Mouse (Mus musculus): ENCODE results near the gene Ttc7.
"Not testable (repeated sequence)": the region's sequence is repeated elsewhere in the genome, so short reads cannot be mapped to it uniquely, and the experiment has no call there.

Gene Ttc7

DNA sequence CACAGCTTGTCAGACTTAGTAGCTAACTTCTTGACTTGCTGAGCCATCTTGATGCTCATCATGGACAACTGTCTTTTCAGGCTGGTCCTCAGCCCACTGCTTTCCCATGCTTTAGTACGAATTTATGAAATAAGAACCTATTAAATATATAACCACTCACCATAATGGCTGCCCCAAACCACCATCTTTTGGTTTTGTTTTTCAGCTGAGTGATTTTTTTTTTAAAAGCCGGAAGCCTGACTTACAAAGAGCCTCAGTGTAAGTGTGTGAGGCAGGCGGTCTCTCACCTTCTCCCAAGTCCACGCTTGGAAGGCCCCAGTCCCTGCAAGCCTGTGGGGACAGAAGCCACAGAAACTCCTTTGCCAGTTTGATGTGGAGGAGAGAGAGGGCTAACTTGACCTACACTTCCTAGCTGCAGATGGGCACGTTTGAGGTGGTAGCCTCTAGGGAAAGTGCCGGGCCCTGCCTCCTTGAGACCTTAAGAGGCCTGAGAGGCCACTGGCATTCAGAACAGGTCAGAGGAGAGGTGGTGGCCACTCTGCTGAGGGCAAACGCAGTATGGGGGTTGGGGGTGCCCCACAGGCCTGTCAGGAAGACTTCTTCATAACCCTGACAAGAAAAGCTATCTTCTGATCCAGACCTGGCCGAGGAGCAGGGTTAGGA is 3.9 kb downstream of the Ttc7 start:
- DNase-seq (ENCODE audit: low spot score in 2 of 2) = no peak

DNA sequence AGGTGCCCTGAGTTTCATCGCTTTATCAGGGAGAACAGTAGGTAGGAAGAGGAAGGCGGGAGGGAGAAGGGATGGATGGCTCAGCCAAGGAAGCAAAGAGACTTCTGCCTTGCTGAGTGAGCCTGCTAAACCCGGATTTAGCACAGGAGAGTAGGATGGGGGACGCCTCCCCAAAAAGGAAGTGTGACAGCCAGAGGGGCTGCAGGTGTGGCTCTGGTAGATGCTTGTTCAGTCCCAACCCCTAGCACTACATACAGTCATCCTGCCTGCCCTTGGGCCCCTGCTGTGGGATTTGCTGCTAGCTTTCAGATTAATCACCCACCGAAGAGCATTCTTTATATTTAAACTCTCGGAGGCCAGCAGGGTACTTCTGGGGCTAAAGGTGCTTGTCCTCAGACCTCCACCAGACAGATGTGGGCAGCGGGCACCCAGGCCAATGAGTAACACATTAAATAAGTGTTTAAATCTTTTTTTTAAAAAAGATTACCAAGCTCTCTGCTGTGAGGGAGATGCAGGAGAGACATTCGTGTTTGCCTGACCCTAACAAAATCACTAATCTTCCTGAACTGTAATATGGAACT is 4.6 kb downstream of the Ttc7 start:
- no peak for DNase-seq (ENCODE audit: low spot score in 2 of 2)

DNA sequence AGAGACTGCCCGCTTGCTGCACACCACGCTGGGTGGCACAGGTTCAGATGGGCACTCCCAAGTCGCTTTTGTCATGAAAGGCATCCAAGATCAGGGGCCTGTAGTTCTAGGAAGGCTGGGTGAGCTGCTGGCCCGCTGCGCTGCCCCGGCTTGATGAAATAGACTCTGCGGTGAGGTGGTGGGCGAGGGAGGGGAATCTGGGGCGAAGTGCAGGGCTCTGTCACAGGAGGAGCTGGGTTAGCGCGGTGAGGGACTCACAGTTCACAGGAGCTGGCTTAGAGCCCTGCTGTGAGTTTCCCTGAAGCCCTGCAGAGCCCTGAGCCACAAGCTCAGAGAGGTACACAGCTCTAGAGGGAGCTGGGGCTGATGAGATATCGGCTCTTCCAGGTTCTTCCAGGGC is 5.4 kb downstream of the Ttc7 start:
- DNase-seq (ENCODE audit: low spot score in 2 of 2) = no peak

DNA sequence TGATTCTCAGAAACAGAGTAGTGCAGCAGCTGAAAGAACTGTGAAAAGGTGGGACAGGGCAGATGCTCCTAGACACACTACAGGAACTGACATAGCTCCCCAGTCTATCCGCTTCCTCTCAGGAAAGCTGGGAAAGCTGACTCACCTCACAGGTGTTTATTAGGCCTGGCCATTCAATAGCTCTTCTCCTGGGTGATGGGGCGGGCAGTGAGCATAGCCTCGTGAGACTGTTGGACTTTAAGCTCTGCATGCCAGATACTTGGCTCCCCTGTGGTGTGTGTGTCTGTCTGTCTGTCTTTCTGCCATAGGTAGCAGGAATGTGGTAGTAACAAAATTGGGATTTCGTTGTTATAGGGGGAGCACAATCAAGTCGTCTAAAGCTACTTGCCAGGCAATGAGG is 6.7 kb downstream of the Ttc7 start:
- DNase-seq (ENCODE audit: low spot score in 2 of 2) = no peak

DNA sequence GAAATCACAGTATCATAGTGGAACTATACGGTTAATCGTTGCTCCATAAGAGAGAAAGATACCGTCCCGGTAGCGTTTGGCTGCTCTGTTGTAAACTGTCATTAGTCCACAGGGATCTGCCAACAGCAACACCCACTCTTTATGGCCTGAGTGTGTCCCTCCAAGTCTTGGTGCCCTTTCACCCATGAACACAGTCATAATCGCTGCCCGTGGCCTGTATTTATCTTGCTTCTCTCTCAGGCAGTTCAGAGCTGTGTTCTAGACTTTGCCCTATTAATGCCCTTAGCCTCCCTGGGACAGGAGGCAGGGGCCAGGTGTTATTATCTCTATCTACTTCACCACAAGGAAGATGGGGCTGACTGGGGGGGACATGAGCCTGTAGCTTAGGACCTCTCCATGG is 8.4 kb downstream of the Ttc7 start:
- DNase-seq (ENCODE audit: low spot score in 2 of 2) = no peak

DNA sequence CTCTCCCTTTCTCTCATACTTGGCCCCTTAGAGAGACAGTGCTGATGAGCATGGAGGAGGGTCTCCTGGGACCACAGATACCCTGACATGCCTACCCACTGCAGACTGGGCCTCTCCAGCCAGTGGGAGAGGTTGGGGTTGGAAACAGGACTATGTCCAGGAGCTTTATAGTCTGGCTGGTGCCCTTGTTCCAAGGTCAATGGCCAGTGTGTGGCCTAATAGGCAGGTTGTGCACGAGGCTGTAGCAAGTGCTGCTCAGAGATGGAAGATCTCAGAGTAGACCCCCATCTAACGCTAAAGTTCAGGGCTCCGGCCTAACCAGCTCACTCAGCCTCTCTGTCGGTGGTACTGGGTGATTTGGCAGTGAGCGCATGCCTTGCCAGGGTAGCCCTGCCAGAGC is 9.1 kb downstream of the Ttc7 start:
- no peak for DNase-seq (ENCODE audit: low spot score in 2 of 2)

DNA sequence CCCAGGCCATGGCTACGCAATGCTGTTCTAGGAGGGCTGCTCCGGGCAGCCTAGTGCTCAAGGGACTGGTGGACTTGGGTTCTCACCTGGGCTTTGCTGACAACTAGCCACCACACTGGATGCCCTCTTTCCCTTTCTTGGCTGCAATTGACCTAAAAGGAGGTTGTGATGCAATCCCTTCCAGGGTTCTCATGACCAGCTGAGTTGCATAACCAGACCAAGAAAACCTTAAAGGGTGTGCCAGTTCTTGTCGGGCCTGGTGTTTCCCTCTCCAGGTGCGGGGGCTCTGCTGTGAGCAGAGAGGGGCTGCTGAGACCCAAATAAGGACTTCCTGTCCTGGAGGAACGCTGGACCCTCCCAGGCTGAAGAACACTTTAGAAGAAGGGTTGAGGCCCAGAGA is 10.4 kb downstream of the Ttc7 start:
- DNase-seq (ENCODE audit: low spot score in 2 of 2) = no peak

DNA sequence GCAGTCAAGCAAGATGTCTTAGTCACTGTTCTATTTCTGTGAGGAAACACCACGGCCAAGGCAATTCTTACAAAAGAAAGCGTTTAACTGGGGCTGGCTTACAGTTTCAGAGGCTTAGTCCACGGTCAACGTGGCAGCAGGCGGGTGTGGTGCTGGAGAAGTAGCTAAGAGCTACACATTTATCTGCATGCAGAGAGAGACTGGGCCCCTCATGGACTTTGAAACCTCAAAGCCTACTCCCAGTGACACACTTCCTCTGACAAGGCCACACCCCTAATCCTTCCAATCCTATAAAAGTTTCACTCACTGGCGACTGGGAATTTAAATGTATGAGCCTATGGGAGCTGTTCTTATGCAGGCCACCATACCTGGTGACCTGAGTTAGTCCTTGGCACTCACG is 13.1 kb downstream of the Ttc7 start:
- no peak for DNase-seq (ENCODE audit: low spot score in 2 of 2)

DNA sequence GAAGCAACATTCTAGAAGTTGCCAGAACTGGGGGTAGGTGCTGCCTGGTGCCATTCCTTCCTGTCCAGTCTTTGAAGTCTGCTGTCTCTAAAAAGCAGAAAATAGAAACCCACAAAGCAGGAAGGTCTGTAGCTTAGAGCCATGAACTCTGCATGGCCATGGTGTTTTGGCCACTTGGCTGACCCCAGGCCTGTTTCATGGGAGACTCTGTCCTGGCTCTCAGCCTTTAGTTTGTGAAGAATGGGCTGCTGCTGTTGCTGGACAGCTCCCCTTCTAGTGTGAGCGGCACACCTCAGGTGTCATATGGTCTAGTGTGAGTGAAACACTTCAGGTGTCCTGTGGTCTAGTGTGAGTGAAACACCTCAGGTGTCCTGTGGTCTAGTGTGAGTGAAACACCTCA is 14.0 kb downstream of the Ttc7 start:
- DNase-seq (ENCODE audit: low spot score in 2 of 2) = not testable (repeated sequence)

DNA sequence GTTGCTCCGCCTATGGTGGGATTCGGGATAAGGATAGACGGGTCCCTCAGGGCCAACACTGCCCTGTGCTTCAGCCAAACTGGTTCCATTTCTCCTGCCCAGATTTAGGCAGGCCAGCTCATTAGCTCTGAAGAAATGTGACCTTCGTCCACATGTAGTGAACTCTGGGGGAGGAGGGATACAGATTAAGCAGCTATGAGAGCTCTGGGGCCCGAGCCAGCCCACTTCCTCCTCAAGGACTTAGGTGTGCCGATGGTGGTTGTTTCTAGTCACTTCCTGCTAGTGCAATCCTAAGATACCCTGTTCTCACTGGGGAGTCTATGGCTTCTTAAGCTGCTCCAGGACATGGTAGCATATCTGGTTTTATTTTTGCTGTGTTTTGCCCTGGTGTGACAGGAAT is 16.3 kb downstream of the Ttc7 start:
- DNase-seq (ENCODE audit: low spot score in 2 of 2) = no peak

DNA sequence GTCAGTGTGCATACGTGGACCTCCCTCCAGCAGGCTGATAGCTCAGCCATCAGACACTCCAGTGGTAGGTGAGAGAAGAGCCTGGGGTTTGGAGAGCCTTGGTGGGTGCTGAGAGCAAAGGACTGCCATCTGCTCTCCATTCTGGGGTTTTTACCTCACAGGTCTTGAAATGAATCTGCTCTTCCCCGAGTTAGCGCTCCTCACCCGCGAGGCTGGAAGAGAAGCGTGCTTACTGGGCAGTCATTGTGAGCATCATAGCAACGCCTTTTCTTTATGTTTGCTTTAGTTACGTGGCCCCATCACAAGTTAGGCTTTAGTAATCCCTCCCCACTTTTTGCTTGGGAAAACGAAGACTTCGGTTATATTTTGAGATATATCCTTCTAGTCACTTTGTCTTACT is 17.7 kb downstream of the Ttc7 start:
- DNase-seq (ENCODE audit: low spot score in 2 of 2) = no peak

DNA sequence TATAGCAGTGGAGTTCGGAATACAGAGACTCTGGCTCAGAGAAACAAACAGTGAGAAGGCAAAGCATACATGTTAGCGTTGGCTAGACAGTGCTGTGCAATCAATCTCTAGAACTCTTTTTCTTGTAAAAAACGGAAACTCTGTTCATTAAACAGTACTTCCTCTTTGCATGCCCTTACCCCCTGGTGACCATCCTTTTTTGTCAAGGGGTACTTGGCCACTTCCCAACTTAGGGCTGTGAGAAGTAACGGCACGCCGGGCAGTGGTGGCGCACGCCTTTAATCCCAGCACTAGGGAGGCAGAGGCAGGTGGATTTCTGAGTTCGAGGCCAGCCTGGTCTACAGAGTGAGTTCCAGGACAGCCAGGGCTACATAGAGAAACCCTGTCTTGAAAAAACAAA is 18.9 kb downstream of the Ttc7 start:
- DNase-seq (ENCODE audit: low spot score in 2 of 2) = not testable (repeated sequence)

DNA sequence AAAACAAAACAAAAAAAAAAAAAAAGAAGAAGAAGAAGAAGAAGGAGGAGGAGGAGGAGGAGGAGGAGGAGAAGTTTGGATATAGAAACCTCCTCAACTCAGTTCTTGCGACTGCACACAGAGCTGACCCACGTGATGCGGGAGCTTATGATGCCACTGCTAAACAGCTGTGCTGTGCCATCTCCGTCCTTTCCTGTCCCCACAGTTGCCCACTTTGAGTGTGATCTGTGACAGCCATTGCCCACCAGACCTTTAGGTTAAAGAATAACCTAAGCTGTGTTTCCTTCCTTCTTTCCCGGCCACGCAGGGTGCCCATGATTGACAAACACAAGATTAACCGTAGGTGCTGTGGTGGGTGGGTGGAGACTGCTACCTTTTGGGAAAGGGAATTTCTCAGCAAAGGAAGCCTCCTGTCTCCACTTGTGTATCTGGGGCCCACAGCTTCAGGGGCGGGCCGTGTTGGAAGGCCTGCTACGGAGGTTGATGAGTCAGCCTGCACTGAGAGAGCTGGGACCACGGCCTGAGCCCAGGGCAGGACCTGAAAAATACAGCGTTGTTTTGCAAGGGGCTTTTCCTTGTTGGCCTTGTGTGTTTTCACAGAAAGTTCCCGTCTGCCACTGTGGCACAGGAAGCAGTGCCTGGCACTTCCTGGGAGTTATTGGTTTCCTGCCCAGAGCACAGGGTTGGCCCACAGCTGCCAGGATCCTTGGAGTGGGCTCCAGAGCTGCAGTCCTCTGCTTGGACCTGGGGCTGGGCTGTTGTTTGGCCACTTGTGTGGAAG is 19.5 kb downstream of the Ttc7 start:
- no peak for DNase-seq (ENCODE audit: low spot score in 2 of 2)

DNA sequence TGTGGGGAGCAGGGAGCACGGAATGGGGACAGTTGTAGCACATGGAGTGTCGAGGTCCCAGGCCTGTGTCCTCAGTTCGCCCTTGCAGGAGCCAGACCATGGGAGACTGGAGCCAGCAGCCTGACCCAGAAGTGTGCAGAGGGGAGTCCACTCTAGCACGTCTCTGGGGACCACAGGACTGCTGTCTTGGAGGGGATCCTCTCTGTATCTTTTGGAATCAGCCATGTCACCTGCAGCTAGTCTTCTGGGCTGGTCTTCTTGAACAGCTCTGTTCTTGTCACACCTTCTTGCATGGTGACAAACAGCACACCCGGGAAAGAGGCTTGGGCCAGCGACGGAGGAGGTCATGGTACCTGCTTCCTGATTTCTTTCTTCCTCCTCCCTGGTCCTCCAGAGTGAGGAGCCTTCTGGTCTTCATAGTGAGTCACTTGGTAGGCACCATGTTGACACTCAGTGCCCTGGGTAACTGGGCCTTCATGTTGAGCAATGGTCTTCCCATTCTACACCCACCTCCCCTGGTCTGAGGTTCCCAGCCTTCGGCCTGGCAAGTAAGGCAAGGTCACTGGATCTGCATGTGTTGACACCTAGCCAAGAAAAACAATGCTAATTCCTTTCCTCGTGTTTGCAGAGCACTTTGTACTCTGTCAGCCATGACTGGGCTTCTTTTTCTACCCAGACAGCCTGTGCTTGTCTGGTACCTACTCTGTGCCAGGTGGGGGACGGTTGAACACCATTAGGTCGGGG is 21.6 kb downstream of the Ttc7 start:
- DNase-seq (ENCODE audit: low spot score in 2 of 2) = no peak

DNA sequence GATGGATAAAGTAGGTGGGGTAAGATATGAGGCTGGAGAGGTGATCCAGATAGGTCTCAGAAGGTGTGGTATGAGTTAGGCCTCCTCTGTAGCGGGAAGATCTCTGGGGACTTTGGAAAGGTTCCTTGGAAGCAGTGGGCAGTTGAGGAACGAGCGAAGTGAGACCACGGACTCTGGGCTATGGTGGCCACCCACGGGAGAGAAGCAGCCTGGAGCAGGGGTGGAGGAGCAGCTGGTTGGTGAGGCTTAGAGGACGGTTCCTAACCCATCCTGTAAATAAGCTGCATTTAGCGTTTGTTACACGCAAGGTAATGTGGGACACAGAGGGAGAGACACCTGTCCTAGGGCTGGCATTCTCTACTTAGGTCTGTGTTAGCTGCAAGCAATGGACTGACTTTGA is 22.4 kb downstream of the Ttc7 start:
- no peak for DNase-seq (ENCODE audit: low spot score in 2 of 2)

DNA sequence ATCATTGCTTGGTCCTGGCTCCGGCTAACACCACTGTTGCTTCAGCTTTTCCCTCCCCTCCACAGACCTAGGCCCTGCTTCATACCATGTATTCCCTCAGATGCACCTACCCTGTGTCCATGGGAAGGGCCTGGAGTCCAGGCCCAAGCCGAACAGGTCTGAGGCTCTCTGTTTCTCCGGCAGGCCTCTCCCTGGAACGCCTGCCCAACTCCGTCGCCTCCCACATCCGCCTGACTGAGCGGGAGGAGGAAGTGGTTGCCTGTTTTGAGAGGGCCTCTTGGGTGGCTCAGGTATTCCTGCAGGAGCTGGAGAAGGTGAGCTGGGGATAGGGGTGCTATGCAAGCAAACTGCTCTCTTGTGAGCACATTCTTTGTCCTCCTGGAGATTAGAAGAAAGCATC is 24.1 kb downstream of the Ttc7 start:
- no peak for DNase-seq (ENCODE audit: low spot score in 2 of 2)

DNA sequence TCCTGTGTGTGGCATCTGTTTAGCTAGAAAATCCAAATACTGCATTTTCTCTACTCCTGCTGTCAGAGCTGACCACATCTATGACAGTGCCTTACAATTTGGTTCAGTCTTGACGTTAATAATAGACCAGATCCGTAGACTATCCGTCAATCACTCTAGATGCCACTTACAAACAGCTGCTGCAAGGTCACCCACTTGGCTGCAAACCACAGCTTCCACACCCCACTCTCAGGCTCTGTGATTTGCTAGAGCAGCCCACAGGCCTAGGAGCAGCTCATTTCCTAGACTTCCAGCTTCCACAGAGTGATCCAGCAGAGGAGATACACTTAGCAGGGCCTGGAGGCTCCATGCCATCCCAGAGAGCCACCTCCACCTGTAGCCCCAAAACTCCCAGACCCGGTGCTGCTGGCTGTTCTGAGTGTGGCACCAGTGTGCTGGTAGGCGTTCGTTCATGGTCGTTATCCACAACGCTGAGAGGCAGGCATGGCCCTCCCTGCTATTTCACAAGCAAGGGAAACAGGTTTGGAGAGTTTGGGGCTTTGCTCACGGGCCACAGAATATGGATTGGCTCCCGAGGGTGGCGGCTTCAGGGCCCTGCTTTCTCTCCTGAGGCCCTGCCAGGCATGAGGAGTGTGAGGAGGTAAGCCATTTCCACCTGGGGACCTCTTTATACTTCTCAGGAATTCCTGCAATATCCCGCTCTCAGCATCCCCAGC is 26.5 kb downstream of the Ttc7 start:
- DNase-seq (ENCODE audit: low spot score in 2 of 2) = no peak

DNA sequence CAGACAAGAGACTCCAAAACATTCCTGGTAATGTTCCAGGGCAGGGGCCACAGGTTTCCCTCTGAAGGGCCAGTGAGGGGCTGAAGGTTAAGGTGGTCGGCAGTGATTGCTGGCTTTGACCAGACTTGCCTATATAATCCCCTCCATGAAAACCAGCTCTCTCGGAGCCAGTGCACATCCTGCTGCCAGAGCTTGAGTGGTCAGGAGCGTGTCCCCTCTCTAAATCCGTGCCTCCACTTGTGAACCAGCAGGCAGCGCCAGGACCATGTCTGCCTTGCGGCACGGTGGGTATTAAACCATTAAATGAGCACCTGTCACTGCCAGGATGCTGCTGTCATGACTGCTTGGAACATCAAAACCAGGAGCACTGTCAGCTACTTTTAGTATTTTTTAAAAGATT is 27.8 kb downstream of the Ttc7 start:
- DNase-seq (ENCODE audit: low spot score in 2 of 2) = no peak

DNA sequence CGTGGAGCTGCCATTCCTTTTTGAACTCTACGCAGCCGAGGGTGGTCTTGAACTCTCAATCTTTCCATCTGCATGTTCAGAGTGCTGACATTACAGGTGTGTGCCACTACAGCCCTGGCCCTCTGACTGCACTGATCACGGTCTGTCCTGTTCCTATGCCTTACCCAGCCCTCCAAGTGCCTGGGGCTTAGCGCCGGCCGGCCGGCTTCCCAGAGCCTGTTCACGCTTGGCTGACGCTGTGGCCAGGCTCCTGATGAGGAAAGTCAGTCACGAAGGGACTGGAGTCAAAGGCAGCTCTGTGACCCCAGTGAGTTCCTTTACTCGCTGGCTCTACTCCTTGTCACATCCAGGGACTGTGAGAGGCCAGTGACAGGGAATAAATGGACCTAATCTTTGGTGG is 29.7 kb downstream of the Ttc7 start:
- no peak for DNase-seq (ENCODE audit: low spot score in 2 of 2)

DNA sequence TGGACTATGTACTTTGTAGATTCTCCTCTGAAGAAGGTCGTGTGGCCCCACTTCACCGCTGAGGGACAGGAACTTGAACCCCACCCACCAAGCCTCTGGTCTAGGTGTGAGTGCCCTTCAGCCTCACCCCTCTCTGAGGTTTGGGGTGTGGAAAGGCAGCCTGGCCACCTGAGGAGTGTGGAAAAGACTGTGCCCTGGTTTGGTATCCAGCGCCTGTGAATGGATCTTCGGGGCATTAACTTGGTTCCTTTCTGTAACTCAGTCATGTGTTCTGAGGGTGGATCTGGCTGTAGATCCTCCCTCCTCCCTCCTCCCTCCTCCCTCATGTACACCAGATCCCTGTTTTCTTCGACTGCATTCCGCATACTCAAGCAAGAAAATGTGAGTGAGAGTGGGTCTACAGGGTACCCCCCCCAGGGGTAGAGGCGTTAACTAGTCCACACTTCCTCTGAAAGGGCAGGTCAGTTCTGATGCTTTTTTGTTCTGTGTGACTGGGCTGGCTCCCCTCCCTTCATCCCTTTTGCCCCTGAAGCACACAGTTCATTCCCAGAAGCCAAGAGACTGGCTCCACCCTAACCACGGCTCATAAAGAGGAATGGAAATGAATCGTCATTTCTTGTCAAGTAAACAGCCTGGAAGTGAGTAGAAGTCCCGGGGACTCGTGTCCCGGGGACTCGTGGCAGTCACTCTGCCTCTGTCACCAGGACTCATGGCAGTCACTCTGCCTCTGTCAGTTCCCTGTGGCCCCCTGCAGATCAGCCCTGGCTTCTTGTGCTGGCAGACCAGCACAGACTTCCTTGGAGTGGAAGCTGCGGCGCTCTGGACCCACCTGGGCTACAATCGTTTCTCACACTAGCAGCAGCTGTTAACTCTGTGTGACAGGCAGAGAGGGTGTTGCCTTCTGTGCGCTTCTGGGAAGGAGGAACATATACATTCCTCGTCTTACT is 30.5 kb downstream of the Ttc7 start:
- DNase-seq (ENCODE audit: low spot score in 2 of 2) = no peak

DNA sequence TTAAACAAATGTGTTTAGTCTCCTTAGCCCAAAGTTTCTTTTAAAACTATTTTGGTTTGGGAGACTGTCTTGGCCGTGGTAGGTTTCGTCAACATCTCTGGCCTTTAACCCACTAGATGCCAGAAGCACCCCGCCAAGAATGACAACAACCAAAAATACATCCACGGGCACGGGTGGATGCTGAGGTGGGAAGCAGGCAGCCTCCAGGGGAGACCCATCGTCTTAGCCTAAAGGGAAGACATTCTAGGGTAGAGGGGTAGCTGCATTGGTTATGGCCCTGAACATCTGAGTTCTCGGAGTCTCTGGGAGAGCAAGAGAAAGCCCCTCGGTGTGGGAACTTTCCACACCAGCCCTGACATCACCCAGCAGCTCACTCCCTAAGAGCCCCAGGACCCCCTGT is 31.4 kb downstream of the Ttc7 start:
- no peak for DNase-seq (ENCODE audit: low spot score in 2 of 2)

All from cerebellum, postnatal 4 days (tissue).